Mouse (Mus musculus) left cerebral cortex, postnatal 10 days (tissue): Measurements from ENCODE around the gene Casz1. TPM values are rescaled to one million over a fixed set of nuclear protein-coding genes. Genes with fewer than 3 reads are reported as not detected.

Experiments used
- DNase-seq, 2 experiments: peaks; one replicate each; pipeline ENCODE4 v3.0.0; 2021 to 2022; ENCODE audit warnings: low spot score in 2 of 2, mixed read lengths in 1 of 2; ENCODE audit errors: extremely low spot score in 1 of 2
- intact Hi-C: fragments of 180-260 bp; cut with DNase I; formaldehyde crosslinking; loops from one replicate; pipeline ENCODE4 v1.15.1; 2025
- total RNA-seq, 2 experiments: library from RNA; stranded (reverse); gene quantifications; 2 replicates each; pipeline ENCODE4 v1.2.3; 2021

The Casz1 gene
- total RNA-seq, 2 experiments from 2014 or later: 1.1 to 1.6 TPM

DNA sequence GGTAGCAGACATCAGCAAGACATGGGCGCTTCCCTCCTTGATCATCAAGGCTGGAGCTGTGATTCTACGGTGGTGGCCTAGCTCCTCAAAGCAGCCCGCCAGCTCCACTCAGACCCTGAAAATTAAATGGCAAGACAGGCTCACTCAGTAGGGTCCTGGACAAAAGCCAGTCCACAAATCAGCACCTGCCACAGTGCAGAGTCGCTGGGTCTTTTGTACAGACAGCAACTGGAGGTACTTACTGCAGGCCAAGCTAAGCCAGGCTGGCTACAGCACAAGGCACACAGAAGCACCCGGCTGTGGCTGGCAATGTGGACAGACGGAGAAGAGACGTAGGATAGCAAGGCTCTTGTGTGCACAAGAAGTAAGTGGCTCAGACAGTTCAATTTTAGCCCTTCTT lies 170.6 kb downstream of the Casz1 start:
- intact Hi-C loops: no loop called here
- DNase-seq: no peak

DNA sequence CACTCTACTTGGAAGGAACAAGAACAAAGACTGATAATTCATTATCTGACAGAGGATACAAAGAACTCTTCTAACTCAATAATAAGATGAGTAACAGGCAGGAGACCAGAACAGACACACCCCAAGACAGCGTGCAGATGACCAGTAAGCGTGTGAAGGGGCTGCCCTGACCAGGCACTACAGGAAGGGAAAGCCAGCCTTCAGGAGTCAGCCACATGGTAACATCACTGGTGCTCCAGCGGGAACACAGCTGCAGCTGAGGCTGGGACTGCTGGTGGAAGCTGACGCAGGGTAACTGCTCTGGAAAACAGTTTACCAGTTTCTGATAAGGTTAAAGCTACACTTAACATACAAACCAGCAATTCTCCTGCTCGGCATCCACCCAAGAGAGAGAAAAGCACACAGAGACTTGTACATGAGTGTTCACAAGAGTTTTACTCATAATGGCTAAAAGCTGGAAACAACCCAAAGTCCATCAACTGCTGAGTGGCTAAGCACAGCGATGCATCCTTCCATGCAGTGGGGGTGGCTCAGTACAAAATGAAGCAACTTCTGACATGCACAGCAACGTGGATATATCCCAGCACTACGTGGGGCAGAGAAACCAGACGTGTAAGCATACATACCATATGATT lies 174.1 kb downstream of the Casz1 start:
- no peak for DNase-seq
- intact Hi-C loops: no loop called here

DNA sequence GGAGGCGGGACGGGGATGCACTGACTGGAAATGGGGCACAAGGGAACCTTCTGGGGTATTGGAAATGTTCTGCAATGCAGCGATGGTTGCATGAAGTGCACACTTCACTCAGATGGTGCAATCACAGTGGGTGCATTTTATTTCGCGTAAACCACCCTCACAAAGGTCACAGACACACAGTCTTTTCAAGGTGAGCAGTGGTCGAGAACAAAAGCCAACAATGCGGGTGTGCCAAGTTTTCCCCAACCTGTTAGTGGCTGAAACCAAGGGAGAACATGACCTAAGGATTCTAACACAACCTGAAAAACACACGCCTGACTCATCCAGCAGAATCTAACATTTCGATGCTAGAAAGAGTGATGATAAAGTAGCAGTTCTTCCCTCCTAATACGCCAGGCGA lies 174.7 kb downstream of the Casz1 start:
- no peak for DNase-seq
- intact Hi-C loops: no loop called here

DNA sequence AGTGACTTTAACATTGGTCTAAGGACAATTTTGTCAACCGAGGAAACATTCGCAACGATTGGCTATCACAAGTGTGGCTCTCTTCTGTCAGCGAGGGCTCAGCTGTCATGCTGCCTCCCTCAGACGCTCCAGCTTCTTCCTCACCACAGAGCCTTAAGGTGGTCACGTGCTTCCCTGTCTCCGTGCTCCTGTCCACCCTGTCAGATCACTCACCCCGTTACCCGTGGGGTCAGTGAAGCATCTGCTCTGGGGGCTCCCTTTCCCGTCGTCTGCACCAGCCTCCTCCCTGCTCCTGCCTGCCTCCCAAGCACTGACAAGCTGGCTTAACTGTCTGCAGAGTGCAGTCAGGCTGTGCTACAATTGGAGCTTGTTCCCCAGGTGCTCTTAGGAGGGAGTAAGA lies 175.6 kb downstream of the Casz1 start:
- intact Hi-C loops: no loop called here
- no peak for DNase-seq

GRCm38 (mm10) chr4:148982274-148982673 lies 178.0 kb downstream of the Casz1 start:
- DNase-seq: no peak
- intact Hi-C loops: no loop called here

DNA sequence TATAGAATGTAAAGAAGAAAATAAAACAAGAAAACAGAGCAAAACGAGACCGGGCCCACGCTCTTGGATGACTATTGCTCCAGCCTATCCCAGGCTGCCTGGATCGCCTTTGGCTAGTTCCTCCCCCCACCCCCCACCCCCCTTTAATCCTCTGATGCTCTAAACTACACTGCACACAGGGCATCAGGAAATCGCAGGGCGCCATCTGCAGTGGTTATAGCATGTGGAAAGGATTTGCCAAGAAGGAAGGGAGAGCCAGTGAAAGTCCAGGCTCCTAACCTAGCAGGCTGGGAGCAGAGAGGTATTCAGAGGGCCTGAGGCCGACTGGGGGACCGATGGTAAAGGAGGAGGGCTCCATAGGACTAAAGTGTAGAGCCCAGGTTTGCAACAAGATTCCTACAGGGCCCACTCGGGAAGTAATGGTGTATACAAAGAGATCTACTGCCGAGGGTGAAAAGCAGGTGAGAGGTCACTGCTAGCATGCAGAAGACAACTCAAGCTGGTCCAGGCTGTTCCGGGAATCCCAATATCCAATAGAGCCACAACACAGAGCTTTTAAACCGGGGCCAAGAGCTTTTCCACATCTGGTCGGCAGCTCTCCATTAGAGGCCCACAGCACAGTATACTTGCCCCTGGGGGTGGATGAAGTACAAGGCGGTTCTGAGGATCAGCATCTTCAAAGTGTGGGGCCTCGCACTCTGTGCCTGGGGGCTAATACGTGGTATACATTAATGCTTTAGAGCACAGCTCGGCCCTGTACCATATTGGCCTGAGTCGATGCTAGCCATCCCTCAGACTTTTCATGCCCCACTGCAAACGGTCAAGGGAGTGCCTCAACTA lies 180.7 kb downstream of the Casz1 start:
- DNase-seq: no peak
- intact Hi-C loops: no loop called here

DNA sequence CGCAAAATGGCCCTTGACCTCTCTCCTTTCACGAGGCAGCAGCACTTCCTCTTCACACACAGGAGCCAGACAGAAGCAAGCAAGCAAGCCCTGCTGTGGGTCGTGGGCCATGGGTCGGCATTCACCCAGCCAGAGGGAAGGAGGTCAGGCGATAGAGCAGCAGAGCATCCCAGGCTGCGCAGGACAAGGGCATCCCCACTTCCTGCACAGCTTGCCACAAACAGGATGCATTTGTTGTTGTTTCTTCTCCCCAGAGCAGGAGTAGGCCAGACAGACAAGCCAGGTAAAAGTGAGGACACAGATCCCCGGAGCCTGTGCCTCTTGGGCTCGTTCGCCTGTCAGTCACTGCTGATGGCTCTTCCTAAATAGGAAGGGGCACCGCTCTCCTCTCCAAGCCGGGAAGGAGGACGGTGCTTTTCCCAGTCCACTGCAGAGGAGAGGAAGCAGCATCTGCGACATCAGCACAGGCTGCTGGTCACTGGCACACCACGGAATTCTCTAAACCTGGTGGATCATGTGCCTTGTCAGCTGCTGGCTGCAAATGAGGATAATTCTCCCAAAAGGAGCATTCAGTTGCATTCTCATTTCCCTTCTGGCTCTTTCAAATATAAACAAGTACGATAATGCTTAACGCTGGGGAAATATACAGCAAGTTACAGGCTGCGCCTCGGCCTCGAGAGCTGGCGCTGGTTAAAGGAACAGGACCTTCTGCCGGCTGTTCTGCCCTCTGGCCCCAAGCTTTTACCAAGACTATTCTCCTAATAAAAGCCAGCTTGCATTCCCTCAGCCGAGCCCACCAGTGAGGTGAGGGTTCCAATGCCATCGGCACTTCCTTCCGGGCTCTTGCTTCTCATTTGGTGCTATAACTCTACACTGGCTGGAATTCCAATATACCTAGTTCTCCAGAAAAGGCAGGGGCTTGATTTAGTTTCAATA lies 181.6 kb downstream of the Casz1 start:
- DNase-seq: no peak
- intact Hi-C loops: no loop called here

DNA sequence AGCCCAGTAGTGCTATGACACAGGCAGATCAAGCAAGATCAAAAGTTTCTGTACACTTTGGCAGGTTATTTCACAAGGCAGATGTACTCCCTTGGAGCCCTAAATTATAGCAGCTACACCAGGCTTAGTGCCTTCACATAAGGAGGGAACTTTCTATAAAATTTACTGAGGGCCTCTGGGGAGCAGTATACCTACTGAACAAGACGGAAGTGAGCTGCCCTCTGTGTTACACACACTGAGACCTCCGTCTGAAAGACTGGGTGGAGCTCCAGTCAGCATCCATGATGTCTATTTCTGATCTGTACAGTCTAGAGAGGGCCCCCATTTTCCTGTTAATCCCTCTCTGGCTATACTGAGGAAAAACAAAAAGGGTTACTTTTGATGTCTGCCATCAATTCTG lies 185.8 kb downstream of the Casz1 start:
- DNase-seq: no peak
- intact Hi-C loops: no loop called here

- DNase-seq: no peak
- intact Hi-C loops: no loop called here
Measured at GRCm38 (mm10) chr4:148993948-148994347, 189.7 kb downstream of the Casz1 start.

DNA sequence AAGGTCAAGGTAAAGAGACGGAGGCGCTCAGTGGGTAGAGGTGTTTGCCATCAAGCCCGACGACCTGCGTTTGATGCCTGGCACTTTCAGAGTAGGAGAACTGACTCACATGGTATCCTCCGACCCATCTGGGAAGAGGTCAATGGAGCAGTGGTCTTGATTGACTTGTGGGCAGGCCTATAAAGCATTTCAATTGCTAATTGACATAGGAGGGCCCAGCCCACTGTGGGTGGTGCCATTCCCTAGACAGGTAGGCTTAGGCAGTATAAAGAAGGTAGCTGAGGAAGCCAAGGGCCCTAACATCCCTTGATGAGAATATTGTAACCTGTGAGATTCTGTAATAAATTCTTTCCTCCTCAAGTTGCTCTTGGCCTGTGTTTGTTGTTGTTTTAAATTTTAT lies 196.5 kb downstream of the Casz1 start:
- DNase-seq: no peak
- intact Hi-C loops: no loop called here

- intact Hi-C loops: no loop called here
Measured at GRCm38 (mm10) chr4:149001515-149001914, 197.3 kb downstream of the Casz1 start.

DNA sequence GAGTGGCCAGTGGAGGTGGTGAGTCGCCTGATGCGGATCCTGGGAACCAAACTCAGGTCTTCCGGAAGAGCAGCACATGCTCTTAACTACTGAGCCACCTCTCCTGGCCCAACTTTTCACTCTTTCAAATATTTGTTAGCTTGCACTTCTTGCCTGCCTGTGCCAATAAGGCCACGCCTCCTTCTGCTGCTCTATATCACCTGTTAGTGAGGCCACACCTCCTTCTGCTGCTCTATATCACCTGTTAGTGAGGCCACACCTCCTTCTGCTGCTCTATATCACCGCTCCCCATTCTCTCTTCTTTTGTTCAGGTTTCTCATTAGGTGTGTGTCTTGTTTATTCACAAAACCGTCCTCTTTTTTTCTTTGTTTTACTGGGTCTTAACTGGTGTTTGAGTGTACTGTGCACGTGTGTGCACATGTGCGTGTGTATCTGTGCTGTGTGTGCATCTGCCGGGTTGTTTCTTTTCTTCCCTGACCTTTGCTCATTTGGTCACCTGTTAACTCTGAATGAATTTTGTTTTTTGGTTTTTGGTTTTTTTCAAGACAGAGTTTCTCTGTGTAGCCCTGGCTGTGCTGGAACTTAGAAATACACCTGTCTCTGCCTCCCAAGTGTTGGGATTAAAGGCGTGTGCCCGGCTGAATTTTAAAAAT lies 198.3 kb downstream of the Casz1 start:
- no peak for DNase-seq
- intact Hi-C loops: no loop called here

More at GRCm38 (mm10) chr4:149001515-149001914, 197.3 kb downstream of the Casz1 start:
- DNase-seq: no peak

Other genes starting within 250 kb of the Casz1 start
- gene Exosc10, start 246.0 kb upstream of the Casz1 start, total RNA-seq: 10 to 100 TPM; 54.1 to 56.6 TPM
- gene Srm, start 212.9 kb upstream of the Casz1 start, total RNA-seq: 10 to 100 TPM; 82.0 to 88.0 TPM
- 1 to 10 TPM; 1.6 to 1.7 TPM for gene Masp2, start 201.9 kb upstream of the Casz1 start, total RNA-seq
- 100 to 1,000 TPM; 190 TPM for gene Tardbp, start 177.4 kb upstream of the Casz1 start, total RNA-seq
- not detected for gene Gm572, start 161.1 kb upstream of the Casz1 start, total RNA-seq